Mouse (Mus musculus) liver, embryonic 16.5 days (tissue): ENCODE results near the gene Spred2. TPM values are rescaled to one million over a fixed set of nuclear protein-coding genes. Genes with fewer than 3 reads are reported as not detected.

Experiments used
- ATAC-seq: fragments of 200-750 bp; cut with Nextera tagmentation; 2 replicates; pipeline ENCODE4 v1.8.0; 2017; ENCODE audit warnings: low read depth, mild to moderate bottlenecking, moderate number of reproducible peaks, moderate library complexity
- H3K27ac ChIP-seq: fragments of 300-500 bp; sonication (generic); 2 replicates; pipeline ENCODE4 v1.5.1; 2014; ENCODE audit warnings: mild to moderate bottlenecking, low read length
- H3K27me3 ChIP-seq: fragments of 300-500 bp; sonication (generic); 2 replicates; pipeline ENCODE4 v1.6.1; 2014; ENCODE audit warnings: low read depth, low read length, mixed read lengths; ENCODE audit not compliant: control insufficient read depth, insufficient read depth
- H3K36me3 ChIP-seq: fragments of 300-500 bp; sonication (generic); 2 replicates; pipeline ENCODE4 v1.6.1; 2014; ENCODE audit warnings: mild to moderate bottlenecking; ENCODE audit not compliant: control insufficient read depth, insufficient read depth
- H3K4me1 ChIP-seq: fragments of 300-500 bp; sonication (generic); 2 replicates; pipeline ENCODE4 v1.6.1; 2014; ENCODE audit warnings: low read depth, low read length, mixed read lengths; ENCODE audit not compliant: control insufficient read depth
- H3K4me2 ChIP-seq: fragments of 300-500 bp; sonication (generic); 2 replicates; pipeline ENCODE4 v1.6.1; 2014; ENCODE audit warnings: low read depth, low read length, mixed read lengths
- H3K4me3 ChIP-seq: fragments of 300-500 bp; sonication (generic); 2 replicates; pipeline ENCODE4 v1.5.1; 2014; ENCODE audit warnings: low read depth, mild to moderate bottlenecking, low read length
- H3K9ac ChIP-seq: fragments of 300-500 bp; sonication (generic); 2 replicates; pipeline ENCODE4 v1.6.1; 2014; ENCODE audit warnings: low read depth, low read length
- H3K9me3 ChIP-seq: fragments of 300-500 bp; sonication (generic); replicated peaks from 2 replicates; pipeline ENCODE4 v1.6.1; 2016; ENCODE audit warnings: low read length; ENCODE audit not compliant: control insufficient read depth
- WGBS: fragments of 180-500 bp; shearing (Covaris S2); extraction: QIAGEN DNeasy Blood & Tissue Kit; methylation state at CpG from one replicate; pipeline ENCODE4 v1.1.7; 2014; ENCODE audit not compliant: insufficient replicate concordance; 5-methylcytosine and 5-hydroxymethylcytosine counted together
- polyA plus RNA-seq: library from polyadenylated mRNA; unstranded; fragments of >200 nt; fragmentation: Nextera tagmentation; extraction: Ambion mirVana; gene quantifications from 2 replicates; pipeline ENCODE4 v1.2.1, GENCODE M21; 2015

Gene Spred2
- polyA plus RNA-seq, 1 experiment from 2014 or later, result 1.3 TPM

DNA sequence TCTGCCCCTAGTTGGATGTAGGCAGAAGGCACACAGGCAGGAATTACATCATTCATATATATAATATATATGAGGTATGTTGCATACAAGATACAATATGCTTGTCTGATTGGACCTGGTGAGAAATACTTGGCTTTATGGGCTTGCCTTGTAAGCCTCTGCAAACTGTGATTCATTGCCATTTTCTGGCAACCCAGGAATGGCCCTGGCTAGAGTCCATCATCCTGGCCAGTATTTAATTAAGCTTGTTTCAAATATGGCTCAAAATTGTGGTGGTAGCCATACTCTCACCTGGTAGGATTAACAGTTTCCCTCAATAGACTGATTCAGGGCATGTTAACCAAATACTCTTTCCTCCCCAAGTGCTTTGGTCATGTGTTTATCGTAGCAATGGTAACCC, 141.9 kb downstream of the Spred2 start:
- no peak overlapping the region for H3K27ac ChIP-seq
- no peak overlapping the region for H3K4me3 ChIP-seq
- H3K4me1 ChIP-seq, result no peaks in the 10 kb centered on the region
- no peaks in the 10 kb centered on the region for H3K27me3 ChIP-seq
- H3K36me3 ChIP-seq, result peaks cover 13% of the 10 kb centered on the region
- ATAC-seq, result no peak
- H3K4me2 ChIP-seq, result no peak overlapping the region
- WGBS, result 93% methylated on average over 1 of the region's 1 CpGs
- H3K9me3 ChIP-seq, result no peaks in the 10 kb centered on the region
- H3K9ac ChIP-seq, result no peak overlapping the region

DNA sequence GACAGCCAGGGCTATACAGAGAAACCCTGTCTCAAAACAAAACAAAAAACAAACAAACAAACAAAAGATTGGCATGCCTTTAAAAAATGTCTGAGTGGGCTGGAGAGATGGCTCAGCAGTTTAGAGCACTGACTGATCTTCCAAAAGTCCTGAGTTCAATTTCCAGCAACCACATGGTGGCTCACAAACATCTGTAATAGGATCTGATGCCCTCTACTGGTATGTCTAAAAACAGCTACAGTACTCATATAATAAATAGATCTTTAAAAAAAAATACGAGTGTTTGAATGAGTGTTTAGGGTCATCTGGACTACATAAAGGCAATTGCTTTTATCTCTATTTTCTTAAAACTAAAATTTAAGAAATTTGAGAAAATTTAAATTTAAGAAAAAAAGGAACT, 143.3 kb downstream of the Spred2 start:
- Histone ChIP-seq H3K4me2 (no peak overlapping the region), H3K27me3 (no peaks in the 10 kb centered on the region), H3K27ac (no peak overlapping the region), H3K36me3 (peaks cover 13% of the 10 kb centered on the region), H3K9me3 (no peaks in the 10 kb centered on the region), H3K4me1 (no peaks in the 10 kb centered on the region), H3K4me3 (no peak overlapping the region), H3K9ac (no peak overlapping the region)
- ATAC-seq, result no peak
- 61% methylated on average over 1 of the region's 1 CpGs for WGBS

DNA sequence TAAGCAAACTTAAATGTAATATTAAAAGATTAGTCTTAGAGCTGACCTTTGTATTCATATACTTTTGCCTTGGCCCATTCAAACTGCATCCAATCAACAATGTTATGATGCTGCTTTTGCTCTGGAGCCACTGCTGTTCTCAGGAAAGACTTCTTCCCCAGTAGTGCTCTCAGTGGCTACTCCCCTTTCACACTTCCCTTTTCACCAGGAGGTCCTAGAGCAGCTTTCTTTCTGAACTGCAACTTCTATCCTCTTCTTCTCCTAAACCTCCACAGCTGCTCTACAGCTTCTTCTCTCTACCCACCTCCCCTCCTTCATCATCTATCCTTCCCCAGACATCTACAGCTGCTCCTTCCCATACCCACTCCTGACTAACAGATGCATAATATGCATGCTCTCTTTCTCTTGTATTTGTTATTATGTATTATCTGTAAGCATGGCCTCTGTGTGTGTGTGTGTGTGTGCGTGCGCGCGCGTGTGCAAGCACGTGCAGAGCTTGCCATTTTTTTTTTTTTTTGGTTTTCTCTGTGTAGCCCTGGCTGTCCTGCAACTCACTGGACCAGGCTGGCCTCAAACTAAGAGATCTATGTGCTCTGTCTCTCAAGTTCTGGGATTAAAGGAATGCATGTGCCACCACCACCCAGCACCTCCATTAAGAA, 144.3 kb downstream of the Spred2 start:
- H3K36me3 ChIP-seq, result peaks cover 13% of the 10 kb centered on the region
- no peak overlapping the region for H3K27ac ChIP-seq
- no peak overlapping the region for H3K4me3 ChIP-seq
- no peak overlapping the region for H3K9ac ChIP-seq
- no peak overlapping the region for H3K4me2 ChIP-seq
- 88% methylated on average over 6 of the region's 6 CpGs for WGBS
- H3K9me3 ChIP-seq, result no peaks in the 10 kb centered on the region
- no peak for ATAC-seq
- no peaks in the 10 kb centered on the region for H3K27me3 ChIP-seq
- H3K4me1 ChIP-seq, result no peaks in the 10 kb centered on the region

DNA sequence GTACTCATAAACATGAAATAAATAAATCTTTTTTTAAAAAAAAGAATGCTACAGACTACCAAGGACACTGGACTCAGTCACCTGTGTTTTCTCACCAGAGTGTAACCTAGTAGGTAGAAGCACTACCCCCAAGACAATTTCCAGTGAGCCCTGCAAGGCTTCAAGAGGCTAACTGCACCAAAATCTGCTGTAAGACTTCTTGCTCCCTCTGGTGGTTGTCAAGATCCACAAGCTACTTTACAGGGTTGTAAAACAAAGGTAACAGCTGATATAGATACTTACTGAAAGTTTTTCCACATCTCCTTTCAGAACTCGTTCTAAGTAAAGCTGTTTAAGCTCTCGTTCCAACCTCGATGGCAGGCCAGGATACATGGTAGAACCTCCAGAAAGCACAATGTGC, 148.0 kb downstream of the Spred2 start:
- Histone ChIP-seq H3K9ac (no peak overlapping the region), H3K27me3 (no peaks in the 10 kb centered on the region), H3K9me3 (no peaks in the 10 kb centered on the region), H3K4me2 (no peak overlapping the region), H3K27ac (no peak overlapping the region), H3K4me1 (no peaks in the 10 kb centered on the region), H3K4me3 (no peak overlapping the region), H3K36me3 (peaks cover 10% of the 10 kb centered on the region)
- 61% methylated on average over 3 of the region's 3 CpGs for WGBS
- ATAC-seq, result no peak

DNA sequence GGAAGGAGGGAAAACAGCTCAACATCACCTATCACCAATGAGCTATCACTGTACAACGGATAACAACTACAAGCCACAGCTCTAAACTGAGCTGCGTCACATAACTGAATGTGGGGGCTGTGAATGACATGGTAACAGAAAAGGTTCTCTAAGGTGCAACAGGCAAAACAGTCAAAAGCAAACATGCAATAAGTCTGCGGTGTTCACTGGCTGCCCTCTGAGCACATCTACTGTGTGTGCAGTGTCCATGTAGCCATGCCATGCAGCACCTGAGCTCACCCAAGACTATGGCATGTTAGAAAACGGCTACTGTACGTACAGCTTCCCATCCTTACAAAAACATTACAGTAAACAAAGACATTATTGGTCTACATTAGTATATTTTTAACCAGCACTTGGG, 148.7 kb downstream of the Spred2 start:
- H3K4me2 ChIP-seq, result no peak overlapping the region
- no peak overlapping the region for H3K4me3 ChIP-seq
- ATAC-seq, result no peak
- 84% methylated on average over 5 of the region's 5 CpGs for WGBS
- H3K9ac ChIP-seq, result no peak overlapping the region
- H3K9me3 ChIP-seq, result no peaks in the 10 kb centered on the region
- H3K27me3 ChIP-seq, result no peaks in the 10 kb centered on the region
- no peaks in the 10 kb centered on the region for H3K4me1 ChIP-seq
- H3K27ac ChIP-seq, result no peak overlapping the region
- H3K36me3 ChIP-seq, result peaks cover 11% of the 10 kb centered on the region

Other genes with a start within 250 kb of the Spred2 start
- 39.9 and 56.3 TPM in 2 replicates for gene Actr2, start 188.5 kb downstream of the Spred2 start, polyA plus RNA-seq